ENCODE assay signal across 24 mouse cellular contexts in genomic region chr16:34857631-34858030, GRCm38 (mm10).
DNase-seq lines count a peak whose midpoint lies in the region; ATAC-seq lines count a peak whose summit lies in the region.
"Had no signal": no experiment of that assay in that cellular context is flagged by ENCODE, and none has a peak within 500 bp of the region (broad histone marks: within the 10 kb centered on the region; RNA-seq: fewer than 3 reads in every experiment).

No protein-coding gene starts in this region.

- DNase-seq in kidney, adult 11 months = peak; percentile 79
- DNase-seq in kidney, postnatal 25 days = peak; percentile 70 to 83
- DNase-seq in forebrain, embryonic 10.5 days (ENCODE audit: extremely low spot score, low spot score) = no peak
- no peak for DNase-seq in limb, embryonic 10.5 days (ENCODE audit: low spot score)
- no peak for DNase-seq in ovary, postnatal 10 days (ENCODE audit: low spot score)
- no peak for DNase-seq in c-Kit-positive CD71-positive TER-119-positive erythroid progenitor cells, embryonic 14.5 days (ENCODE audit: low spot score)
- DNase-seq: adrenal gland, postnatal 14 days; B cell, adult 2 months; cerebellum, adult 18-20 months; cerebellum, postnatal 14 days; embryo, embryonic 11 days; forebrain, postnatal 0 days; gastrocnemius, postnatal 14 days; heart, postnatal 36 days had no signal

- no peak overlapping the region for H3K4me3 ChIP-seq in kidney, embryonic 14.5 days (ENCODE audit: low read length)
- no peak overlapping the region for H3K4me3 ChIP-seq in kidney, embryonic 16.5 days (ENCODE audit: low read length)
- H3K4me3 ChIP-seq in forebrain, embryonic 10.5 days = no peak overlapping the region
- H3K4me3 ChIP-seq in limb, embryonic 10.5 days = no peak overlapping the region
- H3K4me3 ChIP-seq: embryonic facial prominence, embryonic 15.5 days; erythroblast, embryonic 14.5 days; forebrain, embryonic 12.5 days; heart, embryonic 12.5 days; hindbrain, embryonic 15.5 days had no signal

- no peaks in the 10 kb centered on the region for H3K27me3 ChIP-seq in kidney, embryonic 14.5 days (ENCODE audit: control insufficient read depth, insufficient read depth, low read length)
- H3K27me3 ChIP-seq in kidney, embryonic 16.5 days (ENCODE audit: insufficient read depth, low read length) = no peaks in the 10 kb centered on the region
- H3K27me3 ChIP-seq in forebrain, embryonic 10.5 days (ENCODE audit: poor library complexity, severe bottlenecking) = no peaks in the 10 kb centered on the region
- H3K27me3 ChIP-seq in limb, embryonic 10.5 days (ENCODE audit: low read depth, poor library complexity, severe bottlenecking) = no peaks in the 10 kb centered on the region
- H3K27me3 ChIP-seq: embryonic facial prominence, embryonic 15.5 days; forebrain, embryonic 12.5 days; heart, embryonic 12.5 days; hindbrain, embryonic 15.5 days had no signal

- no peak overlapping the region for H3K4me2 ChIP-seq in kidney, embryonic 14.5 days (replicated peaks; ENCODE audit: low read depth, low read length)
- H3K4me2 ChIP-seq in kidney, embryonic 16.5 days (replicated peaks; ENCODE audit: low read depth, low read length) = no peak overlapping the region
- H3K4me2 ChIP-seq: embryonic facial prominence, embryonic 15.5 days; forebrain, embryonic 12.5 days; heart, embryonic 12.5 days; hindbrain, embryonic 15.5 days had no signal

- 54% methylated on average over 5 of the region's 5 CpGs for WGBS in kidney, embryonic 14.5 days
- WGBS in kidney, embryonic 16.5 days = 45% methylated on average over 5 of the region's 5 CpGs
- 86% methylated on average over 5 of the region's 5 CpGs for WGBS in forebrain, embryonic 10.5 days
- WGBS in limb, embryonic 10.5 days = 74% methylated on average over 5 of the region's 5 CpGs

- H3K36me3 ChIP-seq in kidney, embryonic 14.5 days (ENCODE audit: control insufficient read depth, insufficient read depth, low read length) = no peaks in the 10 kb centered on the region
- no peaks in the 10 kb centered on the region for H3K36me3 ChIP-seq in kidney, embryonic 16.5 days (ENCODE audit: insufficient read depth, low read length)
- no peaks in the 10 kb centered on the region; the same call in 1 of the 2 replicates for H3K36me3 ChIP-seq in forebrain, embryonic 10.5 days (replicated peaks)
- no peaks in the 10 kb centered on the region for H3K36me3 ChIP-seq in limb, embryonic 10.5 days
- H3K36me3 ChIP-seq: embryonic facial prominence, embryonic 15.5 days; forebrain, embryonic 12.5 days; G1E; heart, embryonic 12.5 days; hindbrain, embryonic 15.5 days had no signal

- H3K9me3 ChIP-seq in kidney, embryonic 14.5 days (ENCODE audit: control insufficient read depth, low read length) = no peaks in the 10 kb centered on the region
- no peaks in the 10 kb centered on the region for H3K9me3 ChIP-seq in kidney, embryonic 16.5 days (ENCODE audit: low read length)
- H3K9me3 ChIP-seq in forebrain, embryonic 10.5 days = no peaks in the 10 kb centered on the region
- no peaks in the 10 kb centered on the region for H3K9me3 ChIP-seq in limb, embryonic 10.5 days (replicated peaks)
- H3K9me3 ChIP-seq: embryonic facial prominence, embryonic 15.5 days; forebrain, embryonic 12.5 days; G1E; heart, embryonic 12.5 days; hindbrain, embryonic 15.5 days had no signal

- H3K9ac ChIP-seq in kidney, embryonic 14.5 days (ENCODE audit: low read depth, low read length) = no peak overlapping the region
- no peak overlapping the region for H3K9ac ChIP-seq in kidney, embryonic 16.5 days (replicated peaks; ENCODE audit: low read length)
- H3K9ac ChIP-seq: embryonic facial prominence, embryonic 15.5 days; forebrain, embryonic 12.5 days; forebrain, postnatal 0 days; heart, embryonic 12.5 days; hindbrain, embryonic 15.5 days had no signal

- H3K27ac ChIP-seq in kidney, embryonic 14.5 days (ENCODE audit: low read depth, low read length) = no peak overlapping the region
- H3K27ac ChIP-seq in kidney, embryonic 16.5 days (ENCODE audit: low read length) = no peak overlapping the region
- no peak overlapping the region for H3K27ac ChIP-seq in forebrain, embryonic 10.5 days
- no peak overlapping the region for H3K27ac ChIP-seq in limb, embryonic 10.5 days
- H3K27ac ChIP-seq: embryonic facial prominence, embryonic 15.5 days; forebrain, embryonic 12.5 days; hindbrain, embryonic 15.5 days had no signal

- H3K4me1 ChIP-seq in kidney, embryonic 14.5 days (ENCODE audit: control insufficient read depth, insufficient read depth, low read length) = no peaks in the 10 kb centered on the region
- H3K4me1 ChIP-seq in kidney, embryonic 16.5 days (ENCODE audit: insufficient read depth, low read length) = peaks cover 20% of the 10 kb centered on the region
- H3K4me1 ChIP-seq in forebrain, embryonic 10.5 days = no peaks in the 10 kb centered on the region
- H3K4me1 ChIP-seq in limb, embryonic 10.5 days = no peaks in the 10 kb centered on the region; the same call in 1 of the 2 replicates
- H3K4me1 ChIP-seq: forebrain, embryonic 12.5 days; hindbrain, embryonic 15.5 days had no signal

- ATAC-seq in kidney, embryonic 14.5 days (ENCODE audit: low FRiP score, low TSS enrichment) = no peak
- ATAC-seq in kidney, embryonic 16.5 days (ENCODE audit: low FRiP score, low TSS enrichment) = peak; percentile 54; the same call in 1 of the 2 replicates
- ATAC-seq: activated CD4-positive, CD25-positive, alpha-beta regulatory T cell, adult 4 months; CD4-positive, CD25-positive, alpha-beta regulatory T cell, adult 4 months; forebrain, postnatal 0 days had no signal

Comparison
In these comparisons a context has a peak if more than half of its experiments do, and no peak if none do; other contexts are left out.
1. DNase-seq: peak in kidney, adult 11 months (single experiment) and kidney, postnatal 25 days (2 of 2); none in forebrain, embryonic 10.5 days (single experiment), limb, embryonic 10.5 days (single experiment), ovary, postnatal 10 days (single experiment) and c-Kit-positive CD71-positive TER-119-positive erythroid progenitor cells, embryonic 14.5 days (single experiment).